Mouse (Mus musculus) mouse embryonic stem cell (cell line): ENCODE data around the gene Thg1l.

ENCODE experiments used
- in situ Hi-C, 2 experiments: fragments of 300-500 bp; cut with MboI; formaldehyde crosslinking; loops; 1 replicate in 1 of 2; 3 replicates in 1 of 2; pipeline ENCODE4 v1.14.3; 2019 to 2020; ENCODE audit warnings: low sequenced_read_pairs in 2 of 2, low pct_unique_long_range_greater_than_20kb in 1 of 2, mixed read lengths in 1 of 2; ENCODE audit not compliant: unreplicated experiment in 1 of 2

Thg1l gene

GRCm38 (mm10) chr11:45955127-45955627, at the start of gene Thg1l:
Thg1l (minus strand) TSS chr11:45955494.
- in situ Hi-C loops: no loop called here

GRCm38 (mm10) chr11:45992087-45992486, 36.8 kb upstream of the Thg1l start:
- in situ Hi-C loops: no loop called here

GRCm38 (mm10) chr11:45991604-45992003, 36.3 kb upstream of the Thg1l start:
- in situ Hi-C loops: no loop called here

DNA sequence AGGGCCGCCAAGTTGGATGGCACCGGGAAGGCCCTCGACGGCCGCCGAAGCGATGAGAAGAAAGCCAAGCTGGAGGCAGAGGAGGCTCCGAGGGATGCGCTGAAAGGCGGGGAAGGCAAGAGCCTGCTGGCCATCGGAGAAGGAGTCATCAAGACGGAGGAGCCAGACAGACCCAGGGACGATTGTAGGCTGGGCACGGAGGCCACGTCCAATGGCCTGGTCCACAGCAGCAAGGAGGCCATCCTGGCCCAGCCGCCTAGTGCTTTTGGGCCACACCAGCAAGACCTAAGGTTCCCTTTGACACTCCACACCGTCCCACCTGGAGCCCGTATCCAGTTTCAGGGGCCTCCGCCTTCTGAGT, 25.6 kb upstream of the Thg1l start:
- in situ Hi-C loops: no loop called here

GRCm38 (mm10) chr11:45979946-45980892, 24.9 kb upstream of the Thg1l start, which contains the start of gene Sox30:
Sox30 (plus strand) TSS chr11:45980310.
- in situ Hi-C loops: no loop called here

- in situ Hi-C loops: no loop called here
Observed at GRCm38 (mm10) chr11:45976061-45976460, 20.8 kb upstream of the Thg1l start.

DNA sequence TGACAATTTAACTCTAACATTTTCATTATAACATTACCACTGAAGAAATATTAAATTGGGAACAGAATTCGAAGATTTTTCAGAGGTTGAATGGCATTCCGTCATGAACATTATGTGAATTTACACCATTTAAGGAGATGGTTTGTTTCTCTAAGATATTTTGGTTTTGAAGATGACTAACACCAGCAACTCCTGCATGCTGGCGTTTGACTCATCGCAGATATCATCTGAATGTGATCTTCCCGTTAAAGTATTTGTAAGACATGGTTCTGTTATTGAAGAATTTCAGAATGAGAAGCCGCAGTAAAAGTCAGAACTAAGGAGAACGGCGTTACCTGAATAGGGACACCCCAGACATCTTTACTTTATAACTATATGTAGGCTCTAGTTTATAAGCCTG, 19.2 kb upstream of the Thg1l start:
- in situ Hi-C loops: no loop called here

GRCm38 (mm10) chr11:45973635-45974034, 18.3 kb upstream of the Thg1l start:
- in situ Hi-C loops: no loop called here

- in situ Hi-C loops: no loop called here
Observed at GRCm38 (mm10) chr11:45968466-45968865, 13.2 kb upstream of the Thg1l start.

GRCm38 (mm10) chr11:45966896-45967295, 11.6 kb upstream of the Thg1l start:
- in situ Hi-C loops: no loop called here

GRCm38 (mm10) chr11:45960003-45960402, 4.7 kb upstream of the Thg1l start:
- in situ Hi-C loops: no loop called here

- in situ Hi-C loops: no loop called here
Observed at GRCm38 (mm10) chr11:45959598-45959997, 4.3 kb upstream of the Thg1l start.

- in situ Hi-C loops: no loop called here
Observed at GRCm38 (mm10) chr11:45947491-45947890, 7.8 kb downstream of the Thg1l start.

DNA sequence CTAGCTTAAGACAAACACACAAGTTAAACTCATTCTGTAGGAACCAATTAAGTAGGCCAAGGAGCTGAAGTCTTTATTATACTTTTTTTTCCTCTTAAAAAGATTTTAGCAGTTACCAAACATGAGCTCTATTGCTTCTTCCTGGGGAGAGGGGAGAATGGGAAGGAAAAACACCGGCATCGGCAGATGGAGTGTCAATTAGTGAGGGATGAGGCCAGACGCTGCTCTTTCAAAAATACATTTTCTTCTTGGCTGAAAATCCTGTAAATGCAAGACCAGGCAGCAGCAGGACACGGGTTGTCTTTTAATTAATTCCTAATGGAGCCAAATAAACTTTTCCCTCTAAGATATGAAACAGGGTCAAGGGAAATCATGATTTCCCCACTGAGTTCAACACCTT, 8.5 kb downstream of the Thg1l start:
- in situ Hi-C loops: no loop called here

DNA sequence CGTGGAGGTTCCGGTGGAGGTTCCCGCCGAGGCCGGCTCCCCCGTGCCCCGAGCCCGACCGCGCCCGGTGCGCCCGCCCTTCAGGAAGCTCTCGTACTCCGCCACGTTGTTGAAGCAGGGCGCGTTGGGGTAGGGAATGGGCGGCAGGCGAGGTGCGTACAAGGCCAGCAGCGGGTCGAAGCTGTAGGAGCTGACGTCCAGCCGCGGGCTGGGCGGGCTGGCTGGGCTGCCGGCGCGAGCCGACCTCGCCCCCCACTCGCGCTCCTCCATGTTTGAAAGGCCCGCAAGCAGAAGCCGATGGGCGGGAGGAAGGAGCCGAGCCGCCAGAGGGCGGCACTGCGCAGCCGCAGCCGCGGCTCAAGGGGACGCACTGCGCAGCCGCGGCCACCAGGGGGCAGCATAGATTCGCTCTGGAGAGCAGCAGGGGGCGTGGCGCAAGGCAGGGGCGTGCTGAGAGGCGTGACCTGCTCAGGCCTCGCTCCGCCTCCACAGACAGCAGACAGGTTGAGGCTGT, 10.6 kb downstream of the Thg1l start, which contains the start of gene Lsm11:
Gene Lsm11, minus strand, starts transcription at position 293 of the 514 bp plus-strand sequence.
- in situ Hi-C loops: no loop called here

DNA sequence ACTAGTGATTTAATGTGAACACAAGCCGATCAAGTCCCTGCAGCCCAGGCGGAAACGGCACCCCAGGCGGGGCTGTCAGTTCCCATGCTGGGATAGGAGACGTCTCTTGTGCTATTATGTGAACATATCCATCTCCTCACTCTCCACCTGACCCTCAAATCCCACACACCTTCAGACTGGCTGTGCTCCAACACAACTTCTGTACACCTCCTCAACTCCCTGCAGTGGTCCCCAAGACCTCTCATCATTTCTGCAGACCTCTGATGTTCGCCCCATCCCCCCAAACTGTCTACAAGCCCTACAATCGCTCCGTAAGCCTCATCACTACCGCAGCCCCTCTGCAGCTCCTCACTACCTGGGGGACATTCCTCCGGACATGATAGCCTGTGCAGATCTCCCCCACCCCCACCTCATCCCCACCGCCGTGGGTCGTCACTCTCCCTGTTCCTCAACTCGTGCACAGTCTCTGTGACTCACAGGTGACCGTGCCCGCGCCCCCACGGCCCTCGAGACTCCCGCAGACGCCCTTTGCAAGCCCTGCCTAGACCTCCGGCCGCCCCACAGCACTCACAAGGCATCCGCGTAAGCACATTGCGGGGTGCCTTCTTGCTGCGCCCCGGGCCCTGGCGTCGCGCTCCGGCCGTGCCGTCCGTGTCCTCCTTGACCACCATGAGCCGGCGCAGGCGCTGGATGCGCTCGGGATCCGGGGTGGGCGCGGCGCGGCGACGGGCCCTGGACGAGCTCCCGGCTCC, 11.2 kb downstream of the Thg1l start:
- in situ Hi-C loops: no loop called here

DNA sequence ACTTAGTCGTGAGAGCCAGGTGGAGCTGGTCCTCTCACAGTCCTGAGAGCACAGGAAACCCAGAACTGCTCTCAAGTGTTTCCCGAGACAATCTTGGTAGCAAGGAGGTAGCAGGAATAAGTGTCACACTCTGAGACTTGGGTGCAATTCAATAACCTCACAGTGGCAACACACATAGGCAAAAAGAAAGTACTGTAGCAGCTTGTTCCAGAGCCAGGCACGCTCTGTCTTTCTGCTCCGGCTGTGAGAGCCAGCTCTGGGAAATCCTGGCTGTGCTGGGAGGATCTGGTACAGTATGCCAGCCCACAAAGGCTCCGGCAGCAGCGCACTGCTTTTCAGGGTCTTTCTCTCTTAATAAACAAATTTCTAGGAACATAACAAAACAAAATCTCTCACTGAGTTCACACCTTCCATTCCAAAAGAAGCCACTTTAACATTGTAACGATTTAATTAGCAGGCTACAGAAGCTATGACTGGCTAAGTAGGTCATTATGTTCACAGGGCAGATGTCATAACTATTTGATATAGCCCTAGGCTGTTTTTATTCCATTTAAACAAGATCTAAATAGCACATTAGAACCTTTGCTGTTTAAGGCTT, 12.1 kb downstream of the Thg1l start:
- in situ Hi-C loops: no loop called here

DNA sequence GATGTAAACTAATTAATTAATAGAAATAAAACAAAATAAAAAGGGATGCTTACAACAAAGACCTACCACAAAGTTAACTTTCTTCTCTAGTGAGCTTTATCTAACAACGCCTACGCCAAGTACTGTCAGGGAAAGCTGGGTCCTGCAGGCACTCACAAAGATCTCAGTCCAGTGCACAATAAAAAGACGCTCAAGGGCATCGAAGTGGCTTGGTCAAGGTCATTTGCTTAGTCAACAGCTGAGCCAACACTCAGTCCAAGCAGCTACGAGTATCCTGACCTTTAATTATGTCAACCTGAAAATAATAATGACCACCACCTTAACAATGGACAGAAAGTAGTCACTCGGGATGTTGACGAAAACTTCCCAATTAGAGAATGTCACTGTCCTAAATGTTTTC, 13.0 kb downstream of the Thg1l start:
- in situ Hi-C loops: no loop called here

DNA sequence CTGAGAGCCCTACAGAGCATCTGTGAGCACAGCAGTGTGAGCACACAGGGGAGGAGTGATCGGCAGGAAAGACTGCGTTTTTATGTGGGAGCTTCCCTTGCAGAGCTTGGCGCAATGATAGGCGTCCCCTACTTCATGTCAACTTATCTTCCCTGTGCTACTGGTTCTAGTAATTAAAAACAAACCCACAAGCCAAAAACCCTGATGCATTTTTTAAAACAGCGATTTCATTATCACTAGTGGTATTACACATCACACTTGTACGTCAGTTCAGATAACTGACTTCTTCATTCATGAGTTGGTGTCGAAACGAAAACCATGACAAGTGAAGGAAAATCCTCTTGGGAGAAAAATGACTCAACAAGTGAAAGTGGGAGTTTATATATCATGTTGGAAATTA, 16.4 kb downstream of the Thg1l start:
- in situ Hi-C loops: no loop called here
